Mouse (Mus musculus): ENCODE results near the gene Mettl24.

- TF ChIP-seq CTCF (IDR thresholded peaks at IDR 0.05; ENCODE audit: low read depth) (no peak), EP300 (optimal IDR thresholded peaks at IDR 0.05) (no peak)
These were observed 123.1 kb downstream of the Mettl24 start for GRCm38 (mm10) chr10:40806221-40806620.
